Mouse (Mus musculus) midbrain, embryonic 16.5 days (tissue): ENCODE data around the gene Rce1. TPM values are rescaled to one million over a fixed set of nuclear protein-coding genes. Genes with fewer than 3 reads are reported as not detected.

ENCODE experiments used
- ATAC-seq: fragments of 200-750 bp; cut with Nextera tagmentation; 2 replicates; pipeline ENCODE4 v1.8.0; 2017; ENCODE audit warnings: moderate TSS enrichment
- H3K27ac ChIP-seq: fragments of 300-500 bp; sonication (generic); 2 replicates; pipeline ENCODE4 v1.5.1; 2014; ENCODE audit warnings: mild to moderate bottlenecking, low read length, mixed read lengths
- H3K27me3 ChIP-seq: fragments of 300-500 bp; sonication (generic); 2 replicates; pipeline ENCODE4 v1.6.1; 2014; ENCODE audit warnings: low read depth, low read length, mixed read lengths; ENCODE audit not compliant: control insufficient read depth, insufficient read depth
- H3K36me3 ChIP-seq: fragments of 300-500 bp; sonication (generic); 2 replicates; pipeline ENCODE4 v1.6.1; 2014; ENCODE audit warnings: mild to moderate bottlenecking, low read length, moderate library complexity, mixed read lengths; ENCODE audit not compliant: control insufficient read depth, insufficient read depth
- H3K4me1 ChIP-seq: fragments of 300-500 bp; sonication (generic); 2 replicates; pipeline ENCODE4 v1.6.1; 2014; ENCODE audit warnings: mild to moderate bottlenecking, low read length, mixed read lengths; ENCODE audit not compliant: control insufficient read depth, insufficient read depth
- H3K4me2 ChIP-seq: fragments of 300-500 bp; sonication (generic); 2 replicates; pipeline ENCODE4 v1.6.1; 2014; ENCODE audit warnings: mild to moderate bottlenecking, low read length, mixed read lengths
- H3K4me3 ChIP-seq: fragments of 300-500 bp; sonication (generic); 2 replicates; pipeline ENCODE4 v1.5.1; 2014; ENCODE audit warnings: low read depth, mild to moderate bottlenecking, low read length, moderate library complexity, mixed read lengths
- H3K9ac ChIP-seq: fragments of 300-500 bp; sonication (generic); 2 replicates; pipeline ENCODE4 v1.6.1; 2014; ENCODE audit warnings: low read depth, low read length, mixed read lengths
- H3K9me3 ChIP-seq: fragments of 300-500 bp; sonication (generic); replicated peaks from 2 replicates; pipeline ENCODE4 v1.6.1; 2014; ENCODE audit warnings: mild to moderate bottlenecking, low read length, mixed read lengths; ENCODE audit not compliant: control insufficient read depth, poor library complexity, severe bottlenecking
- WGBS: fragments of 180-500 bp; shearing (Covaris S2); extraction: QIAGEN DNeasy Blood & Tissue Kit; methylation state at CpG from one replicate; pipeline ENCODE4 v1.1.7; 2014; 5-methylcytosine and 5-hydroxymethylcytosine counted together
- microRNA-seq: library from miRNA; unstranded; fragments of <30 nt; microRNA quantifications from one replicate; pipeline ENCODE4, GENCODE M21; 2017
- polyA plus RNA-seq: library from polyadenylated mRNA; unstranded; fragments of >200 nt; fragmentation: Nextera tagmentation; extraction: Ambion mirVana; gene quantifications from 2 replicates; pipeline ENCODE4 v1.2.1, GENCODE M21; 2015

Gene Rce1
- polyA plus RNA-seq, 1 experiment from 2014 or later: 52.4 TPM

- Histone ChIP-seq H3K36me3 (no peaks in the 10 kb centered on the region), H3K9ac (no peak overlapping the region), H3K4me3 (no peak overlapping the region), H3K27ac (no peak overlapping the region), H3K9me3 (no peaks in the 10 kb centered on the region), H3K4me2 (no peak overlapping the region), H3K27me3 (no peaks in the 10 kb centered on the region), H3K4me1 (no peaks in the 10 kb centered on the region)
- WGBS: 68% methylated on average over 2 of the region's 2 CpGs
- ATAC-seq: no peak
Observed at GRCm38 (mm10) chr19:4583856-4584255, 41.6 kb downstream of the Rce1 start.

DNA sequence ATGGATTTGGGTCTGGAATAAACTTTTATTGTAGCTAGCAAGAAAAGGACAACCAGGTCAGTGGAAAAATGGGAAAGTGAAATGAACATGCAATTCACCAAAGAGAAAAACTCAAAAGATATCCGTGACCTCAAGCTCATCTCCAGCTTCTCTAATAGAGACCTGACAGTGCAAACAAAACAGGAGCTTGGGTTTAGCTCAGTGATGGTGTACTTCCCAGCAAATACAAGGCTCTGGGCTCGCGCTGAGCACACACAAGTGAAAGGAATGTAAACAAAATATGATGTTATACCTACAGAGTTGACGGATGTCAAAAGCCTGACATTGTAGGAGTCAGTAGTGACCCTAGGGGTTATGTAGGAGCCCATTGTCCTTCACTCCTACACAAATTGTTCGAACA, 46.1 kb downstream of the Rce1 start:
- 87% methylated on average over 5 of the region's 5 CpGs for WGBS

DNA sequence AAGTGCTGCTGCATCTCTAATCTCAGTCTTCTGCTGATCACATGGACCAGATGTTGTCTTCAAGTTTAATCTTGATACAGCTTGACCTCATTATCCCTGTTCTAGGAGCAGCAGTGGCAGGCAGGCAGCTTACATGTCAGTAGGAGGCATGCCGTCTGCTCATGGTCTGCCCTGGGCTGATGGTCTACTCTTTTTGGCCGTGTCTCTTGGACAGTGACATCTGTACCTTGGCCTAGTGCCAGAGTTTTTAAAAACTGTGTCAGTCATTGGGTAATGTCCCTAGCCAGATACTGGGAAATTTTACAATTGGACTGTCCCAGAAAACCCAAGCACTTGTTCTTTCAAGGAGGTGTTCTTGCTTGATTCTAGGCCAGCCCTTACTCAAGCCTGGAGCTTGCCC, 46.6 kb downstream of the Rce1 start:
- Histone ChIP-seq H3K9me3 (no peaks in the 10 kb centered on the region), H3K36me3 (no peaks in the 10 kb centered on the region), H3K4me1 (no peaks in the 10 kb centered on the region), H3K9ac (no peak overlapping the region), H3K4me2 (no peak overlapping the region), H3K27me3 (no peaks in the 10 kb centered on the region), H3K4me3 (no peak overlapping the region), H3K27ac (no peak overlapping the region)
- ATAC-seq: no peak
- 67% methylated on average over 2 of the region's 2 CpGs for WGBS

More for the DNA sequence above, 46.1 kb downstream of the Rce1 start:
- no peak for ATAC-seq
- Histone ChIP-seq H3K27me3 (no peaks in the 10 kb centered on the region), H3K4me2 (no peak overlapping the region), H3K4me3 (no peak overlapping the region), H3K9me3 (no peaks in the 10 kb centered on the region), H3K4me1 (no peaks in the 10 kb centered on the region), H3K27ac (no peak overlapping the region), H3K36me3 (no peaks in the 10 kb centered on the region), H3K9ac (no peak overlapping the region)

DNA sequence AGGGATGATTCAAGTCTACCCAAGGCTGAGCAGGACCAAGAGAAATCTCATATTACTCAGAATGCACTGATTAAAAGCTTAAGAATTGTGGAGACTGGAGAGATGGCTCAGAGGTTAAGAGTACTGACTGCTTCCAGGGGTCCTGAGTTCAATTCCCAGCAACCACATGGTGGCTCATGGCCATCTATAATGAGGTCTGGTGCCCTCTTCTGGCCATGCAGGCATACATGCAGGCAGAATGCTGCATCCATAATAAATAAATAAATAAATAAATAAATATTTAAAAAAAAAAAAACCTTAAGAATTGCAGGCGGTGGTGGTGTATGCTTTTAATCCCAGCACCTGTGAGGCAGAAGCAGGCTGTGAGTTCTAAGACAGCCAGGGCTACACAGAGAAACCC, 52.2 kb downstream of the Rce1 start:
- no peak for ATAC-seq
- Histone ChIP-seq H3K4me1 (no peaks in the 10 kb centered on the region), H3K9ac (no peak overlapping the region), H3K36me3 (no peaks in the 10 kb centered on the region), H3K27ac (no peak overlapping the region), H3K4me2 (no peak overlapping the region), H3K9me3 (no peaks in the 10 kb centered on the region), H3K27me3 (no peaks in the 10 kb centered on the region), H3K4me3 (no peak overlapping the region)
- WGBS: 84% methylated on average over 1 of the region's 1 CpGs

Small RNAs within 50 kb of the gene (microRNA-seq; reads per million reads assigned to microRNA genes)
- gene Mir6986: 0.69 reads per million

Other genes with a start within 250 kb of the Rce1 start
- 32.1 and 33.8 TPM in 2 replicates for gene Kdm2a, start 227.4 kb downstream of the Rce1 start, polyA plus RNA-seq
- gene Rhod, start 186.2 kb downstream of the Rce1 start, polyA plus RNA-seq: 3.8 and 3.9 TPM in 2 replicates
- gene Syt12, start 148.2 kb downstream of the Rce1 start, polyA plus RNA-seq: 3.2 and 5.2 TPM in 2 replicates
- not detected in 2 replicates for gene 2010003K11Rik, start 127.1 kb downstream of the Rce1 start, polyA plus RNA-seq
- 25.1 and 35.3 TPM in 2 replicates for gene Pcx, start 115.2 kb downstream of the Rce1 start, polyA plus RNA-seq
- 10.4 and 11.3 TPM in 2 replicates for gene Lrfn4, start 10.0 kb downstream of the Rce1 start, polyA plus RNA-seq
- 5.4 and 6.6 TPM in 2 replicates for gene Gm960, start 73.0 kb upstream of the Rce1 start, polyA plus RNA-seq
- 32.2 and 32.4 TPM in 2 replicates for gene Sptbn2, start 85.5 kb upstream of the Rce1 start, polyA plus RNA-seq
- 149 and 164 TPM in 2 replicates for gene Rbm4b, start 130.9 kb upstream of the Rce1 start, polyA plus RNA-seq
- 78.8 and 87.2 TPM in 2 replicates for gene Rbm4, start 168.3 kb upstream of the Rce1 start, polyA plus RNA-seq
- 19.0 and 21.2 TPM in 2 replicates for gene Gm21992, start 186.0 kb upstream of the Rce1 start, polyA plus RNA-seq
- gene Rbm14, start 186.0 kb upstream of the Rce1 start, polyA plus RNA-seq: 60.3 and 67.8 TPM in 2 replicates
- gene Ccs, start 213.7 kb upstream of the Rce1 start, polyA plus RNA-seq: 33.3 and 42.5 TPM in 2 replicates
- gene Ccdc87, start 213.7 kb upstream of the Rce1 start, polyA plus RNA-seq: 0.77 and 0.99 TPM in 2 replicates
- gene Ctsf, start 229.5 kb upstream of the Rce1 start, polyA plus RNA-seq: 85.8 and 87.4 TPM in 2 replicates